Mouse (Mus musculus) frontal cortex, adult (tissue): ENCODE measurements around the gene Msh6.
"Not testable (repeated sequence)": the region's sequence is repeated elsewhere in the genome, so short reads cannot be mapped to it uniquely, and the experiment has no call there.

Experiments
- ATAC-seq: cut with Nextera tagmentation; 2 replicates; pipeline ENCODE4 v1.9.2; 2017; ENCODE audit warnings: mild to moderate bottlenecking, moderate library complexity, mixed read lengths; ENCODE audit not compliant: low TSS enrichment

Gene Msh6

GRCm38 (mm10) chr17:87979696-87980095 lies 4.8 kb downstream of the Msh6 start:
- ATAC-seq, result not testable (repeated sequence)

- no peak for ATAC-seq
These were observed 7.2 kb downstream of the Msh6 start for GRCm38 (mm10) chr17:87982112-87982511.

GRCm38 (mm10) chr17:87983313-87983712 lies 8.5 kb downstream of the Msh6 start:
- no peak for ATAC-seq

GRCm38 (mm10) chr17:87984440-87985214 lies 9.8 kb downstream of the Msh6 start:
- no peak for ATAC-seq

GRCm38 (mm10) chr17:87985916-87986315 lies 11.1 kb downstream of the Msh6 start:
- no peak for ATAC-seq

GRCm38 (mm10) chr17:87987507-87987906 lies 12.6 kb downstream of the Msh6 start:
- peak; percentile 39 for ATAC-seq

GRCm38 (mm10) chr17:87992154-87992553 lies 17.3 kb downstream of the Msh6 start:
- no peak for ATAC-seq

GRCm38 (mm10) chr17:87993338-87993737 lies 18.5 kb downstream of the Msh6 start:
- ATAC-seq, result no peak

GRCm38 (mm10) chr17:87997808-87998207 lies 22.9 kb downstream of the Msh6 start:
- no peak for ATAC-seq

- no peak for ATAC-seq
These were observed 30.0 kb downstream of the Msh6 start for GRCm38 (mm10) chr17:88004892-88005291.

GRCm38 (mm10) chr17:88006956-88007355 lies 32.1 kb downstream of the Msh6 start:
- no peak for ATAC-seq

- no peak for ATAC-seq
These were observed 39.6 kb downstream of the Msh6 start for GRCm38 (mm10) chr17:88014456-88014855.

- ATAC-seq, result not testable (repeated sequence)
These were observed 41.2 kb downstream of the Msh6 start for GRCm38 (mm10) chr17:88016027-88016426.

GRCm38 (mm10) chr17:88023924-88024323 lies 49.1 kb downstream of the Msh6 start:
- no peak for ATAC-seq

- ATAC-seq, result no peak
These were observed 50.4 kb downstream of the Msh6 start for GRCm38 (mm10) chr17:88025227-88025626.

GRCm38 (mm10) chr17:88029194-88029970 lies 54.5 kb downstream of the Msh6 start:
- peak; percentile 83 for ATAC-seq

GRCm38 (mm10) chr17:88031755-88032154 lies 56.9 kb downstream of the Msh6 start:
- ATAC-seq, result no peak

- ATAC-seq, result no peak
These were observed 59.6 kb downstream of the Msh6 start for GRCm38 (mm10) chr17:88034418-88034817.
